Mouse (Mus musculus): ENCODE data around the gene Polr2a. TPM values are rescaled to one million over a fixed set of nuclear protein-coding genes. Genes with fewer than 3 reads are reported as not detected.

Gene Polr2a
- total and polyA plus RNA-seq, 3 experiments: 16.6 to 193 (median 73.9) TPM

- TF ChIP-seq POLR2AphosphoS2 (IDR thresholded peaks at IDR 0.05; ENCODE audit: low read length): no peak
- TF ChIP-seq TCF12 (IDR thresholded peaks at IDR 0.05; ENCODE audit: low read depth, low read length): peak; percentile 57
- TF ChIP-seq BHLHE40 (IDR thresholded peaks at IDR 0.05; ENCODE audit: borderline replicate concordance, low read depth, low read length): peak; percentile 89
- TF ChIP-seq NELFE (IDR thresholded peaks at IDR 0.05; ENCODE audit: low read depth, low read length): peak; percentile 97
- peak; percentile 20; the same call in 1 of the 2 replicates for TF ChIP-seq ETS1 (IDR thresholded peaks at IDR 0.05; ENCODE audit: low read depth, low read length)
- TF ChIP-seq MAFK (IDR thresholded peaks at IDR 0.05; ENCODE audit: borderline replicate concordance, low read depth, low read length): no peak
- peak; percentile 67; the same call in 1 of the 2 replicates for TF ChIP-seq MAX (IDR thresholded peaks at IDR 0.05; ENCODE audit: low read length)
- no peak for TF ChIP-seq UBTF (IDR thresholded peaks at IDR 0.05; ENCODE audit: borderline replicate concordance, insufficient read depth, low read depth, low read length)
- no peak for TF ChIP-seq USF2 (IDR thresholded peaks at IDR 0.05; ENCODE audit: borderline replicate concordance in 1 of 2, insufficient read depth in 1 of 2, low read depth in 1 of 2, low read length in 2 of 2)
- TF ChIP-seq ELF1 (IDR thresholded peaks at IDR 0.05; ENCODE audit: low read depth, low read length): peak; percentile 23; the same call in 1 of the 2 replicates
- TF ChIP-seq MEF2A (IDR thresholded peaks at IDR 0.05; ENCODE audit: extremely low read depth, insufficient replicate concordance, low read depth, low read length, poor library complexity, severe bottlenecking): no peak
- TF ChIP-seq TAL1 (IDR thresholded peaks at IDR 0.05; ENCODE audit: low read length): 0 out of 2 replicates have a peak, but pooled peaks have one; percentile 7
- TF ChIP-seq MYB (IDR thresholded peaks at IDR 0.05; ENCODE audit: low read depth, low read length): peak; percentile 88
Observed at GRCm38 (mm10) chr11:69758971-69759721, 709 bp upstream of the Polr2a start (continued).

GRCm38 (mm10) chr11:69758090-69758456 lies 364 bp downstream of the Polr2a start:
- Histone ChIP-seq H3K79me2 (ENCODE audit: control insufficient read depth, insufficient read depth, low read length, poor library complexity) (peaks cover 42% of the 10 kb centered on the region), H3K4me3 (ENCODE audit: control insufficient read depth in 1 of 2, insufficient read depth in 1 of 2, low read depth in 2 of 2, low read length in 2 of 2) (peak overlapping the region; percentile 85 to 92), H3K27me3 (ENCODE audit: control insufficient read depth in 1 of 2, insufficient read depth in 2 of 2, low read length in 2 of 2) (no peaks in the 10 kb centered on the region), H3K9ac (ENCODE audit: control insufficient read depth, low read depth, low read length, poor library complexity, severe bottlenecking) (peak overlapping the region; percentile 88), H3K27ac (ENCODE audit: control insufficient read depth, low read depth, low read length) (peak overlapping the region; percentile 98), H3K4me1 (ENCODE audit: control insufficient read depth in 1 of 2, insufficient read depth in 2 of 2, low read length in 2 of 2) (peaks cover 10 to 23% of the 10 kb centered on the region in 2 experiments), H3K9me3 (replicated peaks; ENCODE audit: insufficient read depth, low read length) (no peaks in the 10 kb centered on the region), H3K36me3 (ENCODE audit: control insufficient read depth in 1 of 2, insufficient read depth in 2 of 2, low read length in 2 of 2) (peaks cover 0 to 32% of the 10 kb centered on the region in 2 experiments; a peak in 2 of 4 replicates)
- DNase-seq (ENCODE audit: low read depth, low spot score): peak; percentile 98
- no peak; the same call in 1 of the 2 replicates for TF ChIP-seq POLR2AphosphoS2 (IDR thresholded peaks at IDR 0.05; ENCODE audit: low read length)
- no peak for TF ChIP-seq HCFC1 (IDR thresholded peaks at IDR 0.05; ENCODE audit: low read depth, low read length)
- no peak for TF ChIP-seq POLR2A (IDR thresholded peaks at IDR 0.05; ENCODE audit: control insufficient read depth in 1 of 2, insufficient read depth in 1 of 2, low read depth in 1 of 2, low read length in 2 of 2, poor library complexity in 1 of 2)
- TF ChIP-seq MAX (IDR thresholded peaks at IDR 0.05; ENCODE audit: low read length): peak; percentile 84
- peak in 1 of 2 experiments; percentile 62; a peak in 1 of 4 replicates for TF ChIP-seq EP300 (IDR thresholded peaks at IDR 0.05; ENCODE audit: low read depth in 1 of 2, low read length in 2 of 2)
- TF ChIP-seq ZC3H11A (IDR thresholded peaks at IDR 0.05; ENCODE audit: low read depth, low read length): peak; percentile 31
- peak; percentile 21; the same call in 1 of the 2 replicates for TF ChIP-seq CHD2 (IDR thresholded peaks at IDR 0.05; ENCODE audit: low read length)
- TF ChIP-seq ZKSCAN1 (IDR thresholded peaks at IDR 0.05; ENCODE audit: low read depth, low read length): no peak
- no peak; the same call in 1 of the 2 replicates for TF ChIP-seq POLR2AphosphoS5 (IDR thresholded peaks at IDR 0.05; ENCODE audit: borderline replicate concordance, low read depth, low read length)
- TF ChIP-seq USF2 (IDR thresholded peaks at IDR 0.05; ENCODE audit: borderline replicate concordance in 1 of 2, insufficient read depth in 1 of 2, low read depth in 1 of 2, low read length in 2 of 2): no peak
- TF ChIP-seq RCOR1 (IDR thresholded peaks at IDR 0.05; ENCODE audit: low read depth, low read length): no peak
- TF ChIP-seq BHLHE40 (IDR thresholded peaks at IDR 0.05; ENCODE audit: borderline replicate concordance, low read depth, low read length): peak; percentile 69
- no peak; the same call in 1 of the 2 replicates for TF ChIP-seq ETS1 (IDR thresholded peaks at IDR 0.05; ENCODE audit: low read depth, low read length)
- no peak for TF ChIP-seq E2F4 (IDR thresholded peaks at IDR 0.05; ENCODE audit: borderline replicate concordance, low read depth, low read length)
- TF ChIP-seq NRF1 (IDR thresholded peaks at IDR 0.05; ENCODE audit: insufficient read depth, low read depth, low read length, poor library complexity, severe bottlenecking): peak; percentile 92
- TF ChIP-seq ZMIZ1 (IDR thresholded peaks at IDR 0.05; ENCODE audit: low read depth, low read length): no peak
- no peak for TF ChIP-seq MYB (IDR thresholded peaks at IDR 0.05; ENCODE audit: low read depth, low read length)
- peak; percentile 58 for TF ChIP-seq KAT2A (conservative IDR thresholded peaks at IDR 0.05; ENCODE audit: low read depth, low read length)
- peak; percentile 52; the same call in 1 of the 2 replicates for TF ChIP-seq MYC (IDR thresholded peaks at IDR 0.05; ENCODE audit: low read depth, low read length)
- no peak for TF ChIP-seq RAD21 (IDR thresholded peaks at IDR 0.05; ENCODE audit: low read depth, low read length)
- TF ChIP-seq ELF1 (IDR thresholded peaks at IDR 0.05; ENCODE audit: low read depth, low read length): 0 out of 2 replicates have a peak, but pooled peaks have one; percentile 36
- 0 out of 2 replicates have a peak, but pooled peaks have one; percentile 39 for TF ChIP-seq MEF2A (IDR thresholded peaks at IDR 0.05; ENCODE audit: extremely low read depth, insufficient replicate concordance, low read depth, low read length, poor library complexity, severe bottlenecking)
- TF ChIP-seq USF1 (IDR thresholded peaks at IDR 0.05; ENCODE audit: low read depth, low read length): peak; percentile 40; the same call in 1 of the 2 replicates
- no peak for TF ChIP-seq JUND (IDR thresholded peaks at IDR 0.05; ENCODE audit: low read depth, low read length)
- TF ChIP-seq MAFK (IDR thresholded peaks at IDR 0.05; ENCODE audit: borderline replicate concordance, low read depth, low read length): 0 out of 2 replicates have a peak, but pooled peaks have one; percentile 35
